Mouse (Mus musculus): ENCODE measurements around the gene Auh.

Gene Auh

DNA sequence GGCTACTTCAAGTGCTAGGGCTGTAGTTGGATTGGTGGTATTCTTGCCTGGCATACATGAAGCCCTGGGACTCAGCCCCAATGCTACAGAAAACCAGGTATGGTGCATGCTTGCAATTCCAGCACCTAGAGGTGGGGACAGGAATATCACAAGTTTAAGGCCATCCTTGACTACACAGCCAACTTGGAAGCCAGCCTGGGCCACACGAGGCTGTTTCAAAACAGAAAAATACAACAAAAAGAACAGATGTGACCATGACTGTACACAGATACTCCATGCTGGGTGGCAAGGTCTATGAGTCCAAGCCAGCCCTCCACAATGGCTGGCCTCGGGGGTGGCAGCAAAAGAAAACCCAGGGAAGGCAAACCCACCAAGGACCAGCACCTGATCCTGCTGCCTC is 95.7 kb downstream of the Auh start:
- no peak for DNase-seq (ENCODE audit: low spot score)

DNA sequence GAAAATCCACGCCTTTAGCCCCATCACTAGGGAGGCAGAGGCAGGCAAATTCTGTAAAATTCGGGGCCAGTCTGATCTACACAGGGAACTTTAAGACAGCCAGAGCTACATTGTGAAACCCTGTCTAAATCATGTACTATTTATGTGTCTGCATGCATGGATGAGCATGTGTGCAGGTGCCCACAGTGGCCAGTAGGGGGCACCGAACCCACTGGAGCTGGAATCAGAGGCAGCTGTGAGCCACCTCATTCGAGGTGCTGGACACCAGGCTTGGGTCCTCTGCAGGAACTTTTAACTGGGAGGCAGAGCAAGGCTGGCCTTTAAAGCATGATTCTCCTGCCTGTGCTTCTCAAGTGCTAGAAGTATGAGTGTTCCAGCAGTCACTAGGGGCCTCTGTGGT is 96.3 kb downstream of the Auh start:
- no peak for DNase-seq (ENCODE audit: low spot score)

DNA sequence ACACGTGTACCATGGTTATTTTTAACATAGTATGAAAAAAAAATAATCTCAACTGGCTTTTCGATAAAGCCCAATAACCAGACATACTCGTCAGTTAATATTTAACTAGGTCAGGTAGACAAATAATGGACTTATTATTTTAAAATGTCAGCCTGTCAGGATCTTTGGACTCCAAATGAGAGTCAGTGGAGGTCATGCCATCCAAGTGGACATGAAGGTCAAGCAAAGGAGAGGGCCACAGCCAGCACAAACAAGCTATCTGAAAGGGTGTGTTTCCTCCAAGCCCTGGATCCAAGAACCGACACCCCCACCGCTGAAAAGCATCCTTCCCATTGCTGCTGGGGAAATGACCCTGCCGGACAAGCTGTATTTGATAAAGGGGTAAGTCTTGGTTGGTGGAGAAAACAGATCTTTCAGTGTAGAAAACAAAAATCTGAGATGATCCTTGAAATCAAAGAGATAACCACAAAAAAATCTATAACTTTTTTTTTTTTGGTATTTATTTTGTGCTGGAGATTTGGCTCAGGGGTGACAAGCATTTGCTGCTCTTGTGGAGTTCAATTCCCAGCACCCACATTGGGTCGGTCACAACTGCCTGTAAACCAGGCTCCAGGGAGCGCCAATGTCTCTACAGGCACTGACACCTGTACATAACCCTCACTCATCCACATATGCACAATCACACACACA is 96.9 kb downstream of the Auh start:
- no peak for DNase-seq (ENCODE audit: low spot score)

DNA sequence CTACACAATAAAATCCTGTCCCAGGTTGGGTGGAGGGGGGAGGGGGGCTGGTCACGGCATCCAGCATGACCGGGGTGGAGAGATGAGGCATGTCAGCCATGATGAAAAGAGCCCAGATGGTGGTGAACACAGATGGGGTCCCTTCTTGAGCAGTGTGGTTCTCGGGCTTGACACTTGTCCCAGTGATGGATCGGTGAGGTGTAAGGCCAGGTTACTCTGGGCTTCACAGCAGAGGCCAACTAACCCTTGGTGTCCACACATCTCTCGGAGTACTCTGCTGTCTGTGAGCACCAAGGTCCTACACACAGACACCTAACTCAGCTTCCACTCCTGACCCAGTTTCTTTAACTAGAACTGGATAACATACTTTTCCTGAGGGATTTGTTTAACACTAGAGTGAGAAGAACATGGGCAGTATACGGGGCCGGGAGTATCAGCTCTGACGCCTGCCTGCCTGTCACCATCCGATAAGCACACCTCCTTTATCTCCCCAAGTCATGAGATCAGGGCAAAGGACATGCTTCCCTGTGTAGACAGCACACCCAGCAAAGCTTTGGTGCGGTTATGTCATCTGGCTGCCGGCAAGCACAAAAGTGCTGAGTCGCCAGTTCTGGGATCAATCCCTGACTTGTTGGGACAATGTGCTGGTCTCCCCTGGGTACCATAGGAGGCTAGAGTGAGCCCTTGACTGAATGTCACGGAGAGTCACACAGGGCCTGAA is 98.3 kb downstream of the Auh start:
- no peak for DNase-seq (ENCODE audit: low spot score)

DNA sequence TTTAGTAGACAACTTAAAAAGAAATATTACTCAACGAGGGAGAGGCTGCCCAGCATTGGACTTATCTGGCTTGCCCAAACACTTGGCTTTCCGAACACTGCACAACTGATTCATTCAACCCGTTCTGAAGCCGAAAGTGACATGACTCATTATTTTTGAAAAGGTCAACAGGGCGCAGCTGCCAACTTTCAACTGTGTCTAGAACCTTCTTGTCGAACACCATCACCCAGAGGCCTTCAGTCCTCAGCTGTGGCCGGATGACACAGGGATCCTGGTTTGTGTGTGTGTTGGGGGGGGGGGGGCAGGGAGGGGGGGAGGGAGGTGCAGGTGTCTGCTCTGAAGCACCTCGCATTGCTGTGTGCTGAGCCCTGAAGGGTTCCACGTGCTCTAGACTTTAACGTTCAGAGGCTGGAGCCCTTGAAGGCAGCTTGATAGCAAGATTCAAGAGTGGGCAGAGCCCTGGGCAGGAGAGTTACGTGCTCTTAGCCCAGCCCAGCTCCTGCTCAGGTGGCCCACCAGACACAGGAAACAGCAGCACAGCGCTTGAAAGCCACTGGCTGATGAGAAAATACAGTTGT is 100.4 kb downstream of the Auh start:
- peak; percentile 61 for DNase-seq (ENCODE audit: low spot score)

DNA sequence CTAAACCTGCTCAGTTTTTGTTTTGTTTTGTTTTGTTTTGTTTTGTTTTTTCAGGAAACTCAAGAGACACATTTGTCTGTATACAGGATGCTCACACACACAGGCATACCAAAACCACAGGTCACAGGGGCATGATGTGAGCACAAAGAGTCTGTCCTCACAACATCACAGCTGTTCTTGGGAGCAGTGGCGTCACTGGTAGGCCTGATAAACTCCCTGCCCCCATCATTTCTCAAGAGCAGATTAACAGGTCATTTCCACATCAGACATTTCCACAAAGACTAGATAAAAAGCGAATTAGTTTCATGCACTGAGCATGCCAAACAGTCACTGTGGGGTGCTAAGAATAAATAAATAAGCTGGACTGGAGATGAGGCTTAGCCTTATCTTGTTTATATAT is 101.3 kb downstream of the Auh start:
- no peak for DNase-seq (ENCODE audit: low spot score)

DNA sequence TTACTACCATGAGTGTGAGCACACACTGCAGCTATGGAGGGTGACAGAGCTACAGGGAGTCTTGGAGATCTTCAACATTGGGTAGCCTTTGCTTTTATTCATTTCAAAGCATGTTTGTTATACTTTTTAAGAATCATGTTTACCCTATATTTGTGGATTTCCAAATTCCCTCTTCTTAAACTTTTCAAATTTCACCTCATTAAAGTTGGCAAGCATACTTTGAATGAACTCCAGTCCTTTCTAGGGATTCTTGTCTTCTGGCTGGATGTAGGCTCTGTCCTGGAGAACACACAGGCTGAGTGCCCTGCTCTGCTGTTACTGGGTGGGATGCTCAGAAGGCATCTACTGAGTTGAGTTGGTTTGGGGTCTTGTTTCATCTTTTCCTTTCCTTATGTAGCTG is 102.8 kb downstream of the Auh start:
- DNase-seq (ENCODE audit: low spot score): no peak

DNA sequence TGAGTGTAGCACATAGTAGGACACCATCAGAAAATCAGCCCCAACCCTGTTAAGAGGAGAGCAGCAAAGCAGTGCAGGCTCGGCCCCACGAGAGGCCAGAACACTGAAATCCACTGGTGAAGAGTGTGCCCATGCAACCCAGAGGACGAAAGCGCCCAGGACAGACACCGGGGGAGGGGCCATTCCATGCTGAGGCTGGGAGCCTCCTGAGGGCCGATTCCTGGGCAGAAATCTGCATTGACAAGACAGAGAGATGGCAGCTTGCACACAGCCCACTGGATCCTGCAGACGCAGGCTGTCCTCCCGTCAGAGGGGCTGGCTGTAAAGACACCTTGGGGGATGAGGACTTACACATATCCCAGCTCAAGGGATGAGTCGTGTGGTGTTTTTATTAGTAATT is 104.7 kb downstream of the Auh start:
- DNase-seq (ENCODE audit: low spot score): no peak

DNA sequence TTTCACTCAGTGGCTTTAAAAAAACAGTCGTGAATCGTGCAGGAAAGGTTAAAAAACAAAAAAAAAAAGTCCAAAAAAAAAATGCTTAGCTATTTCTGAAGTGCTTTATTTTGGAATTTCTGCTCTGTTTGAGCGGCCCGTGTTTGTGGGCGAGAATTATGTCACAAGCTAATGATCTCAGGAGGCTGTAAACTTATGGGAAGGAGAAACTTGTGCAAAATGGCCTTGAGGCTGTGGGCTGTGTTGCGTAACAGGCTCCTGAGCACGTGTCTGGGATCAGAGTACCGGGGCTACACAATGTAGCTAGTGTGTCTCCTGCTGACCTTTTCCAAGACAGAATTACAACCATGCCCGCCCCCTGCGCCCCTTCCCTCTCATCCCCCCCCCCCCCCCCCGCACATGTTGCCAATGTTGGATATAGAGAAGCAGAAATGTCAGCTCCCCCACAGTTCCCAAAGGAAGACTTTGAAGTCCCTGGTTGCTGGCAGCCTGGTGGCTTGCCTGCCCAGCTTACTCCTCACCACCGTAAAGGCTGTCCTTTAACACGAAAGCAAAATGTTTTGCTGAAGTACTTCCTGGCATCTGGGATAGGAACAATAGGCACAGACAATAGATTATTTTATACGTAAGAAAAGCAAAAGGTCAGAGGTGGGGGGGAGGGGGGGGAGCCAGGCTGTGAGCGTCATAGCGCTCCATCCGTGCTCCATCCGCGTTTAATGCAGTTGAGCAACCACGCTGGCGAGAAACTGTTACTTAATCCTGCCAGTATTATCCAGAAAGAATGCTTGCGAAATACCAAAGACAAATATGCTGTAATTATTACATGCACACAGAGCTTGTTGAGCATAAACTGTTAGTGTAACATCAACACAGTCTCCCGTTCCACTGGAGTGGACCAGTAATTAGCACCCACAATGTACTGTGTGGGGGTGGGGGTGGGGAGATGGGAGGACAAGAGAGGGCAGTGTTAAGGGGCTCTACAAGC is 107.0 kb downstream of the Auh start:
- peak; percentile 66 for DNase-seq (ENCODE audit: low spot score)

DNA sequence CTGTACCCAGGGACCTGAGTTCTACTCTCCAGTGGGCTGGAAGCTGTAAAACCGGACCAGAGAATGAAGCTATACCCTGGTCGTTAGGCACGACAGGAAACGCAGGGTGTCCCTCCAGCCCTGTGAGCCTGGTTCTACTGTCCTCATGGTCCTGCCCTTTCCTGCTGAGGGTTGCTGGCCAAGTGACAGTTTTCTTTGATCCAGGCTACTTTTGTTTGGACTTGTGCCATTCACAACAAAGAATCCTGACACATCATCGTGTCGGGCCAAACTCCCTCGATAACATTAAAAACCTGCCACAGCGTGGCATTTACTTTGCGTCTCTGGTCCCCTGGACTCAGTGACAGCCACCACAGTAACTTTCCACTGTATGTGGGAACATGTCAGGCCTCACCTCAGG is 107.9 kb downstream of the Auh start:
- no peak for DNase-seq (ENCODE audit: low spot score)

DNA sequence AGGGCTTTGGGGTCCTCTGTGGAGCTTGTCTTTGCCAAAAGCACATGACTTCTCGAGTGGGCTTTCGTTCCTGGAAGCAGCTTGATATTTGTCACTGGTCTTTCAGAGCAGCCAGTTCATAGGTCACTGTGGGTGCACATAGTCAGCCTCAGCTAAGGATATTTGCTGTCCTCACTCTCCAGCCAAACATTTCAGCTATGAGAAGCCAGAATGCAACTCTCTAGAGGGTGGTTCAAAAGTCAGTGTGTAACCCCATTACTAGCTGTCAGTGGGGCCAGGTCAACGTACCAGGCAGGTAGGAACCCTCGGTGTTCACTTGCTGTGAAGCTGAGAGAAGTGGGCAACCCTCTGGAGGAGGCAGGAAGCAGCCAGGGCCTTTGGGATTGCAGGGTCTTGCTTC is 109.6 kb downstream of the Auh start:
- DNase-seq (ENCODE audit: low spot score): no peak

DNA sequence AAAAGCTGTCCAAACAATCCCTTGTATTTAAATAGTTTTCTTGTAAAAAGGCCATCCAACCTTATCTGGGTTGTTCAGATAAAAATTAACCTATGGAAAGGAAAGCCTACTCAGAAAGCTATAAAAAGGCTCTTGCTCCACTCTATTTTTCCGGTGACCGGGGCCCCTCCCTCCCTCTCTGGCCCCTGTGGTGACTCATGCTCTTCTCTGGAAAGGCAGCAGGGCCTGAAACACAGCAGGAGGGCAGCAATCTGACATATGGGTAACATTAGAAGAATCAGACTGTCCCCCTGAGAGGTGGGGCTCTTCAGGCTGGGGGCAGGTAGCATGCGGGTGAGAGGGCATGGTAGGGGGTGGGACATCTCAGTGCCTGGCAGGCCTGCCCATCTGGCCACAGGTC is 110.7 kb downstream of the Auh start:
- peak; percentile 80 for DNase-seq (ENCODE audit: low spot score)

DNA sequence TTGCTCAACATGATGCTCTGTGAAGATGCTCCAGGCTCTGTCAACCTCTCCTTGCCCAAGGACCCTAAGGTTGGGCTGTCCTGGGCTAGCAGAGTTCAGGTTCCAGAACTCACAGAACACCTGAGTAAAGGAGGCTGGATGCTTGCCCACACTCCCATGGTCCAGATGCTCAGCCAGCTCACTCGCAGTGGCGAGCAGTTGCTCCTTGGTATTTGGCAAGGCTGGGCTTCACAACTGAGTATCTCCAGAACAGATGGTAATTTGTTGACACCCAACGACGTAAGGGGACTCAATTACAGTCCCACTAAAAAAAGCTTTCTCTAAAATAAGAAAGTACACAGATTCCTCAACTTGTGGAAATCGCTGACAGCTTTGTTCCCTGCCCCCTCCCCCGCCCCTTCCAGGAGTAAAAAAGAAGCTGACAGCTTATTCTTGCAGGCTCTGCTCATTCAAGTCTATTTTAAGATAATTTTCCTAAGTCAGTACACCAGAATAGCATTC is 111.4 kb downstream of the Auh start:
- DNase-seq (ENCODE audit: low spot score): no peak

DNA sequence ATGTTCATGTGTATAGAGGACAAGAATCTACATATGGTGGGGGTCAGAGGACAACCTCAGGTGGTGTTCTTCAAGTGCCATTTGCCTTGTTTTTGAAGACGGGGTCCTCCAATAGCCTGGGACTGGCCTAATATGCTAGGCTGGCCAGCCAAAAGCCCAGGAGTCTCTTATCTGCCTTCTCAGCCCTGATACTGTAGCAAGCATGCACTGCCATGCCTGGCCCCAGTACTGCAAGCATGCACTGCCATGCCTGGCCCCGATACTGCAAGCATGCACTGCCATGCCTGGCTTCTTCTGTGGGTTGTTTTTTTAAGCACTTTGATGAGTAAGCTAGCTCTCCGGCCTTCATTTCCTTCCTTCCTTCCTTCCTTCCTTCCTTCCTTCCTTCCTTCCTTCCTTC is 115.7 kb downstream of the Auh start:
- no peak for DNase-seq (ENCODE audit: low spot score)

DNA sequence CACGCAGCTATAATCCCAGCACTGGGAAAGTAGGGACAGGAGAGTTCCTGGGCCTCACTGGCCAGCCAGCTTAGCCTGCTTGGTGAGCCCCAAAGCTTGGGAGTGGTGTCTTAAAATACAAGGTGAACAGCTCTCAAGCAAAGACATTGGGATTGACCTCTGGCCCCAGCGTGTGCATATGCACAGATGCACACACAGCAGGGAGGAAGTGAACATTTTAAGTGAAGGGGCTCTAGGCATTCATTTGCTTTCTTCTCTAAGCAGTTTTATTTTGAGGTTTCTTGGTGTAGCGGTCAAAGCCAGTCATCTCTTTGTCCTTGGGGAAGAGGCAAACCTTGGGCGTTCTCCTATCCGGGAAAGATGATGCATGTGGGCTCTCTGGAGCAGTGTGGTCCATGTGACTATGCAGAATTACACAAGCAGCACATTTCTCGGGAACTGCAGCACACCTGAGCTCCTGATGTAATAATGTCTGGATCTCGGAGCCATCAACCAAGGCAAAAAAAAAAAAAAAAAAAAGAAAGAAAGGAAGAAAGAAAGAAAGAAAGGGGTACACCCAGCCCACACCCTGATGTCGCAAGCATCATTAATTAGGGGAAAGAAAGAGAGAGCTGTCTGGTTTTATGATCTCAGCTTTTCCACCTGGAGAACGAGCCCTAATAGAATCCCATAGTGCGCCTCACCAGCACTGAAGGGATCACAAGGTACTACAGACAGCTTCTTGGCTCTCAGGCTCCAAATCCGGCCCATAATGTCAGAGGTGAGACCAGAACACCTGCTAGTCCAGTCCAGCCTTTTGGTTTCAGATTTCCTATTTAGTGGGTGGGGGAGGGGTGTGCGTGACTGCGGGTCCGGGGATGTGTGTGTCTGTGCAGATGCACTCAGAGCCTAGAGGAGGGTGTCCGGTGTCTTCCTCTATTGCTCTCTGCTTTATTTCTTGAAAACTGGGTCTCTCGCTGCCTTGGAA is 116.6 kb downstream of the Auh start:
- no peak for DNase-seq (ENCODE audit: low spot score)

DNA sequence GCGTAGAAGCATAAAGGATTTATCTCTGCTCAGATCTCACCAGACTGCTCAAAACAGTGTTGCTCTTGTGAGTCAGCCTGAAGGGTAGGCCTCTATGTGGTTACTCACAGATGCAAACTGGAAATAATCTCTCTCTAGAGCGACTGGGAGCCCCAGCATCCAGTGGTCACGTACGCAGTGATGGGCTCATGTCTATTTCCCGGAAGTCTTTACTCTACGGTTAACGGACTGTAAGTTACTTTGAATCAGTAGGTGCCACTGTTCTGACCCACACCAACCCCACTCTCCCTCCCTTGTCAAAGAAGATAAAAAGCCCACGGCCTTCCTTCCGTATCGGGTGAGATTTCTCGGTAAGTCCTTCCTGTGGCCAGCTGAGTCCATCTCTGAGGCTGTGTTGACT is 121.8 kb downstream of the Auh start:
- DNase-seq (ENCODE audit: low spot score): no peak

DNA sequence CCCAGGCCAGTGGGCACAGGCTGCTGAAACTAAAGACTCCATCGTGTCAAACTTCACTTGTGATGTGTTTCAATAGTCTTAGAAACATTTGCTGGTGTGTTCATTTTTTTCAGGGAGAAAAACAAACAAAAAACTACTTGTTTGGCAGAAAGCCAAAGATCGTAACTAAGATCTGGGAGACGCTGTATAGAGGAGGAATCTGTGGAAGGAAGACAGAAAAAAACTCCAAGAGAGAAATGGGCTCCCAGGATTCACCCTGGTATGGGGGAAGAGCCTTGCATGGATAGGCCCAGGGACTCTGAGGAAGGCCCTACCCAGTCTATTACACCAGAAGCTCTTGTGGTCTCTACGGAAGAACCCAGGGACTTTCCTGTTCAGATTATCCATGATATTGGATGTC is 123.5 kb downstream of the Auh start:
- DNase-seq (ENCODE audit: low spot score): no peak

DNA sequence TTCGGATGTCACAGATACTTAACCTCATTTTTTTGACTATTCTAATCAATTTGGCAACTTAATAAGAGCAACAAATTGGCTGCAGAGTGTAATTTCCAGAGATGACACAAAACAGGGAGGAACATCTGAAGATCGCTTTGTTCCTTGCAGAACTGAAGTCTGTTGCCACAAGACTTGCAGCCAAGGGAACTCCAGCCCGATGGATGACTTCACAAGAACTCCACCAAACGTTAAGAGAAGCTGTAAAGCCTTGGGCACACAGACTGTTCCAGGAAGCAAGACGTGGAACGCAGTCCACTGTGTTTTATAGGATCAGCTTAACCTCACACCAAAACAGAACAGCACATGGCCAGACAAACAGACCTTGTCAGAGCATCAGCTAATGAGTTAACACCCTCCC is 123.9 kb downstream of the Auh start:
- peak; percentile 57 for DNase-seq (ENCODE audit: low spot score)

DNA sequence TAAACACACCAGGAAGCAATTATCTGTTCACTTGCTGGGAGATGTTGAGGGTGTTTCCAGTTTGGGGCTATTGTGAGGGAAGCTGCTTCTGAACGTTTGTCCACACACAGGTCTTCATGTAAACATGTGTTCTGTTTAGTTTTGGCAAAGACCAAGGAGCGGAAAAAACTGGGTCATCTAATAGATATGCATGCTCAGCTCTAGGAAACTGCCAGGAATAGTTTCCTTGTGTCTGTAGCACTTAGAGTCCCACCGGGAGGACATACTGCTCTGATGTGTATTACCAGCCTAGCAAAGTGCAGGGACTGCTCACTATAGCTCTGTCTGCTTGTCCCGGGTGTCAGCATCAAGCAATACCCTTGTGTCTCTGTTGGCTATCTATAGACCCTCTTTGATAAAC is 127.0 kb downstream of the Auh start:
- no peak for DNase-seq (ENCODE audit: low spot score)

DNA sequence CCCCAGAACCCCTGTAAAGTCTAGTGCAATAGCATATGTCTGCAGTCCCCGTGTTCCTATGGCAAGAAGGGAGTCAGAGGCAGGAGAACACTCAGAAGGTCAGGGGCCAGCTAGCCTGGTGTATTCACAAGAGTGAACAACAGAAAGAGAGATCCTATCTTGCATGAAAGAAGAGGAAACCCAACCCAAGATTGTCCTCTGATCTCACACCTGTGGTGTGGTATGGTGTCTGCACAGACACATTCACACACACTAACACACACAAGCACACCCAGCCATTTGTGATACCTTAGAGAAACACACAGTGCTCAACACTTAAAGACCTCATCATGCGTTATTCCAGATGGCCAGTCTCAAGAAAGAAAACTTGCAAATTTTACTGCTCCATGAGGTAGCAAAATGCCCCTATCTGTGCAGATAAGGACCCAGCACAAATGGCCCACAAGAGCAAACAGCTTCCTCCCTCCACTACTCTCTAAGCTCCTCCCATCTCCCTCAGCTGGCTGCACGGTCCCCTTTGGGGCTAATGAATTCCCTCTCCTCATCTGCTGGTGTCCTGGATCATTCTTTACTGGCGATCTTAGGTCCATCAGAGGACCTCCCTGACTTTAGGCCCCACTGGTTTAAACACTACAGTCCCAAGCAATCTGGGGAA is 128.7 kb downstream of the Auh start:
- no peak for DNase-seq (ENCODE audit: low spot score)

DNA sequence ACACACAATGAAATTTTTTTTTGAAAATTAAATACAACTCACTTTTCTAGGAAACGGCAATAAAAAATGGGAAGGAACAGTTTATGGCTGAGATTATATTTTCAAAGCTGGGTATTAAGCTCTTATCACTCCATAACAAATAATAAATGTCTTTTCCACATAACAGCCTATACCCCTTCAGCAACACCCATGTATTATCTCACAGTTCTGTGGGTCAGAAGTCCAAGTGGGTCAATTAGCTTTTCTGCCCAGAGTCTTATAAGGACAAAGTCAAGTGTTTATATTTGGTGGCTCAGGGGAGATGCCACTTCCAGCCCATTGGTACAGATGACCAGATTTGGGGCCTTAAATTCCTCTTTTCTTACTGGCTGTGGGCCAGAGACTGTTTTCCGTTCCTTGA is 129.4 kb downstream of the Auh start:
- no peak for DNase-seq (ENCODE audit: low spot score)
